Mouse (Mus musculus): Measurements from ENCODE around the gene Cntrob.

Gene Cntrob

GRCm38 (mm10) chr11:69297799-69298198 lies 25.8 kb downstream of the Cntrob start:
- no peak for DNase-seq

DNA sequence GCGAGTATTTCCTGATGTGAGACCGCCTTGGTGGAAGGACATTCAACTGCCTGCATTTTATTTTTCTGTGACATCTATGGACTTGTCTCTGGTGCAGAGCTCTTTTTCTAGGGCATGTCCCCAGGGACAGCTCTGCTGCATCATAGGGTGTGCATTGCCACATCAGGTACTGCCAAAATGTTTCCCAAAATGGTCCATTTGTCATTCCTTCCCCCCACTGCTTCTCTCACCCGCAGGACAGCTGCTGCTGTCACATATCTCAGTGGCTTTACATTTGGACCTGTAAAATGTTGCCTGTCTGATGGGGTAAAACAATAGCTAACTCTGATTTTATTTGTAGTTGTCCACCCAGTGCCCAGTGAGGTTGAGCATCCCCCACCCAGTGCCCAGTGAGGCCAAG lies 28.3 kb downstream of the Cntrob start:
- DNase-seq, result no peak

GRCm38 (mm10) chr11:69291111-69291510 lies 32.5 kb downstream of the Cntrob start:
- DNase-seq, result no peak

GRCm38 (mm10) chr11:69277267-69277666 lies 46.3 kb downstream of the Cntrob start:
- DNase-seq, result no peak

GRCm38 (mm10) chr11:69276081-69276480 lies 47.5 kb downstream of the Cntrob start:
- DNase-seq, result no peak

- no peak for DNase-seq
Observed at GRCm38 (mm10) chr11:69275650-69276049, 47.9 kb downstream of the Cntrob start.

GRCm38 (mm10) chr11:69272122-69272740 lies 51.3 kb downstream of the Cntrob start:
- DNase-seq, result peak; percentile 33 to 83

DNA sequence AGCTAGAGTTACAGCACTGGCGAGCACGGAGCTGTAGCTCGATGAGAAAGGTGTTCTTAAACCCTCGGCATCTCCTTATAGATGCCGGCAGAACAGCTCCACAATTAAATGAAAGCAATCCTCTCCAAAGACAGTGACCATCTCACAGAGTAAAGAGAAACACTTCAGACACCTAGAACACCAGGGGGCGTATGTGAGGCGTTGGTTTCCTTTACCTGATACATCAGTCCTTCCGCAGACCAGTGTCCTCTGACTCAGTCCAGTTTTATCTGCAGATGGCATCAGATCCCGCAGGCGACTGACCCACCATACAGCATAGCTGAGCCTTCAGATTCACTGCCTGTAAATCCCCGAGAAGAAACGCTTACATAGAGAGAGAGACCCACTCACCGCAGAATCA lies 54.0 kb downstream of the Cntrob start:
- DNase-seq, result peak; percentile 29 to 75

DNA sequence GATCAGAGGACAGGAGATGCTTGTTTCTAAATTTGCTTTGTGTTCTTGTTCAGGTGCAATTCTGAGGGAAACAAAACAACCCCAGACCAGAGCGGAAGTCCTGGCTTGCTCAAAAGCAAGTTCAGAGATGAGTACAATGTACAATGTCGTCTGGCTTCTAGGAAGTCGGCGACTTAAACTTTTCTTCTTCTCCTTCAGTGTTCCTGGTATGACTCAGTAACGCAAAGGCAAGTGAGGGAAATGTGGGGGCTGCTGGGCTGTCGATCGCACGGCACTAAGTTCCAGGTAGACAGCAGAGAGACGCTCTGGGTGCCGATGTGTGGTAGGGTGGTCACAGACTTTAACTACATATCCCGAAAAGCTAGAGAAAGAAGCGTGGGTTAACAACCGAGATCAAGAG lies 55.5 kb downstream of the Cntrob start:
- no peak for DNase-seq

- DNase-seq, result no peak
Observed at GRCm38 (mm10) chr11:69267341-69267740, 56.2 kb downstream of the Cntrob start.

DNA sequence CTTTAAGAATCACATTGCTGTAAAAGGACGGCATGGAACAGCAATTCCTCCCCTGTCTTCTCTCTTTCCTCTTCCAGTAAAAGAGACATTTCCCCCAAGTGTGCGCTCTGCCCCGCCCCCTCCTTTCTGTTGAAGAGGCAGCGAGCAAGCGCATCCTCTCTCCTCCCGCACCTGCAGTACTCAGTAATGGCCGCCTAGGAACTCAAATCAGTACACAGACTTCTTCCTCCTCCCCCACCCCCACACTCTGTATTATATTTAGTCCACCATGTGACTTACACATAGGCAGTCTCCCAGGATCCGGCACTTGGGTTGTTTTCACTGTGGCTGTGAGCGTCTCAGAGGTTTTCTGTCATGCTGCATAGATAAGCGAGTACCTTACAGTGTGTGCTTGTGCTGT lies 57.3 kb downstream of the Cntrob start:
- peak; percentile 22 to 40 for DNase-seq

DNA sequence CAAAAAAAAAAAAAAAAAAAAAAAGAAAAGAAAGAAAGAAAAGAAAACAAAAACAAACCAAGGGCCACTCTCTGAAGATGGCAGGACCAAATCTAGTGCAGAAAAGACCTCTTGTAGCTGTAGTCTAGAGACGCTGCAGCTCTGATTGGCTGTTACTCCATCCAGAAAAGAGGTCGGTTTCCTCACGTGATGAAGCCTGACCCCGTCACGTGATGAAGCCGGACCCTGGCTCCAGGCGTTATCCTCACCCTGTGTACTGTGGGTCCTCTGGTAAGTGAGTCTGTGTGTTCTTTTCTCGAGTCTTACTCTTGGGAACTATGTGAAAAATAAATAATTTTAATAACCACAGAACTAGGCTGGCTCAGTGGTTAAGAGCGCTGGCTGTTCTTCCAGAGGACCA lies 58.2 kb downstream of the Cntrob start:
- no peak for DNase-seq

DNA sequence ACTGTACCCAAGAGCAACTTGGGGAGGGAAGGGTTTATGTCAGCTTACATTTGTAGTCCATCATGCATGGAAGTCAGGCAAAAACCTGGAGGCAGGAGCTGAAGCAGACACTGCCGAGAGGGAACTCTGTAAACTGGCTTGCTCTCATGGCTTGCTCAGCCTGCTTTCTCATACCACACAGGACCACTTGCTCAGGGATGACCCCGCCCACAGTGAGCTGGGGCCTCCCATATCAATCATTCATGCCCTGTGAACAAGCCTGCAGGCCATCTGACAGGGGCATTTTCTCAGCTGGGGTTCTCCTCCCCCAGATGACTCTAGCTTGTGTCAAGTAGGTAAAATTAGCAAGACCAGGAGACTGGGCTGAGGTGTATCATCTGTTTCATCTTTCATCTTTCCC lies 59.3 kb downstream of the Cntrob start:
- DNase-seq, result no peak

DNA sequence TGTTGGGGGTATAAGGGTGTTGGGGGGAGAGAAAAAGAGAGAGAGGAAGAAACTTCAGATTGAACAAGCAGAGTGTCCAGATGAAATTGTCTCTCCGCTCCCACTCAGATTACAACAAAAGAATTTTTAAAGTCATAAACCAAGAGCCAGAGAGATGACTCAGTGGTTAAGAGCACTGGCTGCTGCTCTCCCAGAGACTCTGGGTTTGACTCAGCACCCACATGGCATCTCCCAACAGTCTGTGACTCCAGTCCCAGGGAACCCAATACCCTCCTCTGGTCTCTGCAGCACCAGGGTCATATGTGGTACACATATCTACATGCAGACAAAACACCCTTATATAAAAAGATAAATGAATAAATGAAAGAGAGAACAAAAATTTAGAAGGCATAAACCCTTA lies 63.5 kb downstream of the Cntrob start:
- no peak for DNase-seq

DNA sequence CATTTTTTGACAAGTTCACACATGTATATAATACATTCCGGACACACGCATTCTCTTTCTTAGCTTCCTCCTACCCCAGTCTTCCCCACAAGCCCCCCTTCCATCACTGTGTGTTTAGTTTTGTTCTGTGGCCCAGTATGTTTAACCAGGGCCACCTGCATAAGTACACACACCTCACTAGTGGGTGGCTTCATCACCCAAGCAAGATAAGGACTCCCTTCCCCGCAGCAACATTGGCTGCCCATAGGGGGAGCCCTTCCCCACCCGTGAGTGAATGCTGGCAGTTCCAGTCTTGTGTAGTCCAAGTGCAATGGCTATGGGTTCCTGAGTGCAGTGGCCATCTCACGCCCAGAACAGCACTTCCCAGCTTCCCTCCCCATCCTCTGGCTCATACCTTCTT lies 65.3 kb downstream of the Cntrob start:
- peak; percentile 58 to 59 for DNase-seq

- peak in 1 of 2 experiments; percentile 25 for DNase-seq
Observed at GRCm38 (mm10) chr11:69257807-69258206, 65.8 kb downstream of the Cntrob start.

GRCm38 (mm10) chr11:69257072-69257471 lies 66.5 kb downstream of the Cntrob start:
- DNase-seq, result no peak

- no peak for DNase-seq
Observed at GRCm38 (mm10) chr11:69254808-69255207, 68.8 kb downstream of the Cntrob start.

DNA sequence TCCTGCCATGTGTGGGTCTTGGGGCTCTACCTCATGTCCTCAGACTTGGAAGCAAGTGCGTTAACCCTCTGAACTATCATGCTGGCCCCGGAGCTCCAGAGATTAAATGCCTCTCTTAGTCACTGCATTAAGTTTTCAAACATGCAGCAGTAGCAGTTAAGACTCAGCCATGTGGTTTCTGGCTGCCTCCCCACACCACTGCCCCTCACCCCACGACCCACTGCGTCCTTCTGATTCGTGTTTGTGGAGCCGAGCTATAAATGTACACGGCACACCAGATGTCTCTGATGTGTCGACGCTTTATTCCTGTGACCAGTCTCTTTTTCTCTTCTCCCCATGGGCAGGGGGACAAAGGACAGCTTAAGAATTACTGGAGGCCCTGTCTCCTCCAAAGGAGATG lies 70.4 kb downstream of the Cntrob start:
- peak in 1 of 2 experiments; percentile 52 for DNase-seq

GRCm38 (mm10) chr11:69251953-69252352 lies 71.6 kb downstream of the Cntrob start:
- DNase-seq, result no peak

DNA sequence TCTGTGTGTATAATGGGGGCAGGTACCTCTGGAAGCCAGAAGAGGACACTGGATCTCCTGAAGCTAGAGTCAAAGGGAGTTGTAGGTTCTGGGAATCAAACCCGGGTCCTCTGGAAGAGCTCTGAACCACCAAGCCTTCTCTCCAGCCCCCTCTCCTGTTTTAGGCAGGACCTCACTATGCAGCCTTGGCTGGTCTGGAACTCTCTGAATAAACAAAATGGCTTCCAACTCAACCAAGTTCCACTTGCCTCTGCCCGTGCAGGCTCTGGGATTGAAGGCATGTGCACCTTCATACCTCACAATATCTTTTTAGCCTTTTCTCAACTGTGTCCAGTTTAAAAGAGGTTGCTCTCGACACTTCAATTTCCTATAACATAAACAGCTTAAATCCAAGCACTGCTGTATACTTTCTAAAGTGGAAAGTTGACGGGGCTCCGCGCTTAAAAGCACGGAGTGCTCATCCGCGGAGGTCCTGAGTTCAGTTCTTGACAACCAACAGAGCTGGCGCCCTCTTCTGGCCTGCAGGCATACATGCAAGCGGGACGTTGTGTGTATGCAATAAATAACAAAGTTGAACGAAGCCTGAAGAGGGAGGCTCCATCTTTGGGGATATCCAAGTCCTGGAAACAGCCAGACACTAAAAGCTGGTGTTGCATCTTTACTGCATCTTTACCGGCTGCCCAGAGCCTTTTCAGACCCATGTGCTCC lies 72.3 kb downstream of the Cntrob start:
- peak in 1 of 2 experiments; percentile 17 for DNase-seq

DNA sequence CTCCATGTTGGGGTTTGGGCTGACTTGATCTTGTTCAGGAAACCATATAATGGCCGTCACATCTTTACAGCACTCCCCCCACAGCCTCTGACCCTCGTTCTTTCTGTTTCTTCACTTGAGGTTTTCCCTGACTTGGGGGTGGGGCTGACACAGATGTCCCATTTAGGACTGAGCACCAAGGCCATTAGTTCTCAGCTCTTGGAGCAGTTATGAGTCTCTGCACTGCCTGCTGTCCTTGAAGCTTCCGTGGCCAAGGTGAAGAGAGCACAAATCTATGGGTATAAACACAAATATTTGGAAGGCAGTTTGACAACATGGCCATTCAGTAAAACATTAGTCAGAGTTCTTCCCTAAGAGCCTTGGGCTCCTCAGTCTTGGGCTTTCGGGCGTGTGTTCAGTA lies 73.5 kb downstream of the Cntrob start:
- no peak for DNase-seq

All from lung, postnatal 4 days (tissue).